Mouse (Mus musculus) intestine, postnatal 0 days (tissue): Measurements from ENCODE around the gene Cyp4a32. TPM values are rescaled to one million over a fixed set of nuclear protein-coding genes. Genes with fewer than 3 reads are reported as not detected.
"Not testable (repeated sequence)": the region's sequence is repeated elsewhere in the genome, so short reads cannot be mapped to it uniquely, and the experiment has no call there.

Source experiments
- ATAC-seq: fragments of 200-750 bp; cut with Nextera tagmentation; 2 replicates; pipeline ENCODE4 v1.8.0; 2017; ENCODE audit warnings: mild to moderate bottlenecking, moderate TSS enrichment, moderate library complexity
- H3K27ac ChIP-seq: fragments of 300-500 bp; sonication (generic); 2 replicates; pipeline ENCODE4 v1.5.1; 2014; ENCODE audit warnings: mild to moderate bottlenecking, low read depth, low read length, moderate library complexity
- H3K27me3 ChIP-seq: fragments of 300-500 bp; sonication (generic); replicated peaks from 2 replicates; pipeline ENCODE4 v1.6.1; 2014; ENCODE audit warnings: low read length, mixed read lengths; ENCODE audit not compliant: control insufficient read depth, insufficient read depth
- H3K36me3 ChIP-seq: fragments of 300-500 bp; sonication (generic); 2 replicates; pipeline ENCODE4 v1.6.1; 2014; ENCODE audit warnings: mild to moderate bottlenecking, moderate library complexity; ENCODE audit not compliant: control insufficient read depth, insufficient read depth
- H3K4me1 ChIP-seq: fragments of 300-500 bp; sonication (generic); replicated peaks from 2 replicates; pipeline ENCODE4 v1.6.1; 2014; ENCODE audit warnings: antibody characterized with exemption, low read length, mixed read lengths; ENCODE audit not compliant: control insufficient read depth, insufficient read depth
- H3K4me2 ChIP-seq: fragments of 300-500 bp; sonication (generic); replicated peaks from 2 replicates; pipeline ENCODE4 v1.6.1; 2014; ENCODE audit warnings: low read depth, mild to moderate bottlenecking, moderate library complexity
- H3K4me3 ChIP-seq: fragments of 300-500 bp; sonication (generic); 2 replicates; pipeline ENCODE4 v1.5.1; 2014; ENCODE audit warnings: low read depth, low read length
- H3K9ac ChIP-seq: fragments of 300-500 bp; sonication (generic); 2 replicates; pipeline ENCODE4 v1.6.1; 2014; ENCODE audit warnings: mild to moderate bottlenecking, low read depth, low read length
- H3K9me3 ChIP-seq: fragments of 300-500 bp; sonication (generic); 2 replicates; pipeline ENCODE4 v1.6.1; 2016; ENCODE audit warnings: mixed run types; ENCODE audit not compliant: control insufficient read depth
- CTCF ChIP-seq: sonication (generic); IDR thresholded peaks from 2 replicates; pipeline ENCODE4 v1.5.1; 2016; ENCODE audit warnings: low read depth, mild to moderate bottlenecking, control low read depth, antibody characterized with exemption, moderate library complexity
- WGBS: fragments of 180-500 bp; shearing (Covaris S2); extraction: QIAGEN DNeasy Blood & Tissue Kit; methylation state at CpG from one replicate; pipeline ENCODE4 v1.1.7; 2014; 5-methylcytosine and 5-hydroxymethylcytosine counted together
- polyA plus RNA-seq: library from polyadenylated mRNA; unstranded; fragments of >200 nt; fragmentation: Nextera tagmentation; extraction: Ambion mirVana; gene quantifications from 2 replicates; pipeline ENCODE4 v1.2.1, GENCODE M21; 2015

Gene Cyp4a32
- polyA plus RNA-seq, 1 experiment from 2014 or later, result not detected

GRCm38 (mm10) chr4:115642967-115643754 lies 42.4 kb downstream of the Cyp4a32 start:
- Histone ChIP-seq H3K9ac (no peak overlapping the region), H3K27me3 (no peaks in the 10 kb centered on the region), H3K4me1 (no peaks in the 10 kb centered on the region), H3K4me3 (no peak overlapping the region), H3K9me3 (no peaks in the 10 kb centered on the region), H3K4me2 (no peak overlapping the region), H3K27ac (no peak overlapping the region), H3K36me3 (no peaks in the 10 kb centered on the region)
- TF ChIP-seq CTCF, result 0 out of 2 replicates have a peak, but pooled peaks have one; percentile 4
- WGBS, result 34% methylated on average over 5 of the region's 5 CpGs
- peak; percentile 41; the same call in 1 of the 2 replicates for ATAC-seq

GRCm38 (mm10) chr4:115645371-115645770 lies 44.6 kb downstream of the Cyp4a32 start:
- ATAC-seq, result no peak
- H3K9me3 ChIP-seq, result no peaks in the 10 kb centered on the region
- no peaks in the 10 kb centered on the region for H3K4me1 ChIP-seq
- H3K9ac ChIP-seq, result no peak overlapping the region
- no peaks in the 10 kb centered on the region for H3K36me3 ChIP-seq
- no peak overlapping the region for H3K27ac ChIP-seq
- H3K4me2 ChIP-seq, result no peak overlapping the region
- H3K4me3 ChIP-seq, result no peak overlapping the region
- TF ChIP-seq CTCF, result no peak
- no peaks in the 10 kb centered on the region for H3K27me3 ChIP-seq

DNA sequence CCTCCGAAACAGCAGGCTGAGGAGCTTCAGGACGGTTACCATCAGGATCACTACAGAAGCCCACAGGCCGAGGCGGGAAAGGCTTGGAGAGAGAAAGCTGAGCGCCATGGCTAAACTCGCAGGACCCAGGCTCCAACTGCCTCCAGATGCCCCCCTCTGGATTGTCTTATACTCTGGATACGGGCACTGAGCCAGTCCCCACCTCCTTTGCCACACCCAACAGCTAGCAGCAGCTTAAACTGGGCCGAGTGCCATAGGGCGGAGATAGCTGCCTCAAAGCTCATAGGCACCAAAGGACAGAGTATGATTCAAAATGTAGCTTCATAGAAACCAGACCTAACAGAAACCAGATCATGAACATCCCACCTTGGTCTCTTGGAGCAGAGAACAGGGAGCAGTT lies 46.8 kb downstream of the Cyp4a32 start, which contains the start of gene Cyp4b1:
Gene Cyp4b1, minus strand, starts transcription at position 144 of the 400 bp plus-strand sequence.
- Histone ChIP-seq H3K9ac (no peak within 1 kb of the TSS), H3K27ac (no peak within 1 kb of the TSS), H3K27me3 (no peaks in the 10 kb centered on the region), H3K4me2 (0 out of 2 replicates have a peak within 1 kb of the TSS, but pooled peaks have one; percentile 0), H3K9me3 (no peaks in the 10 kb centered on the region), H3K4me3 (no peak within 1 kb of the TSS), H3K4me1 (no peaks in the 10 kb centered on the region), H3K36me3 (no peaks in the 10 kb centered on the region)
- 65% methylated on average over 9 of the region's 9 CpGs for WGBS
- TF ChIP-seq CTCF, result no peak
- ATAC-seq, result peak; percentile 49; the same call in 1 of the 2 replicates

GRCm38 (mm10) chr4:115648752-115649151 lies 48.0 kb downstream of the Cyp4a32 start:
- Histone ChIP-seq H3K4me1 (no peaks in the 10 kb centered on the region), H3K9me3 (no peaks in the 10 kb centered on the region), H3K4me3 (no peak overlapping the region), H3K27me3 (no peaks in the 10 kb centered on the region), H3K36me3 (no peaks in the 10 kb centered on the region), H3K4me2 (no peak overlapping the region), H3K9ac (no peak overlapping the region), H3K27ac (no peak overlapping the region)
- TF ChIP-seq CTCF, result no peak
- ATAC-seq, result no peak
- WGBS, result 73% methylated on average over 2 of the region's 2 CpGs

DNA sequence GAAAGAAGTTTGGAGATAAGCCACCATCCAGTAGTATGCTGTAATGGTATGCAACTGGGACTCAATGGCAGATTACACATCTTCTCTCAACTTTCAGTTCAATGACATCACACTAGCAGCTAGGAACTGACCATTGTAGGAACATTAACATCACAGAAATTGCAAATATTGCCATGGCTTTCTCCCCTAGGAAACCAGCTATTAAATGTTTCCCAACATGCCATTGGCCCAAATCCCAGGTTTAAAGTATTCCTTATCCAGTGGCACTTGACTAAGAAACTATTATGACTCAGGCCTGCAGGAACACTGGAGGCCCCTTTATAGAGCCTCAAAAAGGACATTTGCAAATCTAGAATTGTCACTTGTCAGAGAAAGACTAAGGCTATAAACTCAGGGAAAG lies 48.6 kb downstream of the Cyp4a32 start:
- Histone ChIP-seq H3K36me3 (no peaks in the 10 kb centered on the region), H3K27me3 (no peaks in the 10 kb centered on the region), H3K27ac (no peak overlapping the region), H3K4me3 (no peak overlapping the region), H3K4me1 (no peaks in the 10 kb centered on the region), H3K4me2 (no peak overlapping the region), H3K9ac (no peak overlapping the region), H3K9me3 (no peaks in the 10 kb centered on the region)
- TF ChIP-seq CTCF, result no peak
- no peak for ATAC-seq

DNA sequence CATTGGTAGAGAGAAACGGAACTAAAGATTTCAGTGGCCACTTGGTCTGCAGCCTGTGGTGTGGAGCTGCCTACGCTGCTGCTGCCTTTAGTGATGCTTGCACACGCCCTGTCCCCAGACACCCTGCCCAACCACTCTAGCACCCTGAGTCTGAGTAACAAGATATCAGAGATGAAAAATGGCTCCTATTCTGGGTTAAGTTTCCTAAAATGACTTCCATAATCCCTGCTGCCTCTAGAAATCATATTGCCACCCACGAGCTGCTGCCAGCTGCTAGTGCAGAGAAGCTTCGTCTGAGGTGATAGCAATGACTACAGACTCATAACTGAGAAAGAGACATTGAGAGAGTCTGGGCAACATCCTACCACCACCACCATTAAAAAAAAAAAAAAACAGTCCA lies 50.1 kb downstream of the Cyp4a32 start:
- no peak for ATAC-seq
- H3K4me1 ChIP-seq, result no peaks in the 10 kb centered on the region
- H3K27ac ChIP-seq, result no peak overlapping the region
- TF ChIP-seq CTCF, result no peak
- 89% methylated on average over 5 of the region's 5 CpGs for WGBS
- H3K36me3 ChIP-seq, result no peaks in the 10 kb centered on the region
- no peaks in the 10 kb centered on the region for H3K9me3 ChIP-seq
- H3K4me2 ChIP-seq, result no peak overlapping the region
- no peak overlapping the region for H3K4me3 ChIP-seq
- no peaks in the 10 kb centered on the region for H3K27me3 ChIP-seq
- H3K9ac ChIP-seq, result no peak overlapping the region

DNA sequence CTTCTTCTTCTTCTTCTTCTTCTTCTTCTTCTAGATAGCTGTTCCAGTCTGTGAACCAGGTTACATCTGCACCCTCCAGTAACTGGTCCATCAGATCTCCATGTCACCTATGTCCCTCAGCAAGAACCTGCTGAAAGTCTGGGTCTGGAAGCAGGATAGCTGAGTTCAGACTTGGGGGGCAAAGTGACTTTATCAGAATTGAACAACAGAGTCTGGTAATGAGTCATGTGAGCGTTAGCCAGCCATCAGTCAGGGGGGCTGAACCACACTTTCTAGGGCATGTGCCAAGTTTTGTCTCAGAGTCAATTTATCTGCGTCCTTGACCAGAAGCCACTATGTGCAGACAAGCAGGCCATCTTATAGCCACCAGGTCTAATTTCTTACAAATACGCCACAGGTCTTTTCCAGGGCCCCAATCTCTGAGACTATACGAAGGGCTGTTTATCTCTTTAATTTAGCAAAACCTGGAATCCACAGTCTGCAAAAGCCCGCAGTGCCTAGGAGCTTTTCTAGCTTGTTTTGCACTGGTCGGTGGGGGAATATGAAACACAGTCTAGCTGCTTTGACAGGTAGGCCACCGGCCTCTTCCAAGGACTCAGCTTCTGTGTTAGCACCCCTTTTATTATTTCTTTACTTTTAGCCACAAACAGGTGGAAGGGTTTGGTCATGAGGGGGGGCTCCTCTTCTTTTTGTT lies 55.2 kb downstream of the Cyp4a32 start:
- ATAC-seq, result not testable (repeated sequence)

GRCm38 (mm10) chr4:115656535-115656922 lies 55.8 kb downstream of the Cyp4a32 start:
- not testable (repeated sequence) for H3K9me3 ChIP-seq, H3K4me2 ChIP-seq, H3K9ac ChIP-seq, H3K36me3 ChIP-seq, ATAC-seq, H3K27me3 ChIP-seq, H3K4me3 ChIP-seq, H3K27ac ChIP-seq, H3K4me1 ChIP-seq
- WGBS, result 75% methylated on average over 1 of the region's 1 CpGs

More for the DNA sequence above, 55.2 kb downstream of the Cyp4a32 start:
- WGBS, result 68% methylated on average over 7 of the region's 7 CpGs
- not testable (repeated sequence) for H3K27me3 ChIP-seq, H3K9me3 ChIP-seq, H3K9ac ChIP-seq, H3K36me3 ChIP-seq, H3K4me2 ChIP-seq, H3K4me1 ChIP-seq, H3K27ac ChIP-seq, H3K4me3 ChIP-seq
